In genomic region chr8:125391271-125391670, GRCm38 (mm10) we compare ENCODE assay signal across 12 mouse cellular contexts.
DNase-seq lines count a peak whose midpoint lies in the region; ATAC-seq and TF ChIP-seq lines count a peak whose summit lies in the region.
"Had no signal": no experiment of that assay in that cellular context is flagged by ENCODE, and none has a peak within 500 bp of the region (broad histone marks: within the 10 kb centered on the region; RNA-seq: fewer than 3 reads in every experiment).

No protein-coding gene starts in this region.

- no peaks in the 10 kb centered on the region for H3K36me3 ChIP-seq in neural tube, embryonic 14.5 days (ENCODE audit: control insufficient read depth, insufficient read depth, low read length)
- no peaks in the 10 kb centered on the region for H3K36me3 ChIP-seq in embryonic facial prominence, embryonic 10.5 days (replicated peaks)

- 72% methylated on average over 8 of the region's 8 CpGs for WGBS in neural tube, embryonic 14.5 days
- WGBS in embryonic facial prominence, embryonic 10.5 days: 74% methylated on average over 8 of the region's 8 CpGs

- peak; percentile 71 for ATAC-seq in common myeloid progenitor, adult 5-6 weeks (replicated peaks; ENCODE audit: low read depth, poor library complexity, severe bottlenecking)
- ATAC-seq in neural tube, embryonic 14.5 days (ENCODE audit: low read depth): no peak

- H3K4me1 ChIP-seq in neural tube, embryonic 14.5 days (ENCODE audit: control insufficient read depth, insufficient read depth, low read length): peaks cover 20% of the 10 kb centered on the region; the same call in 1 of the 2 replicates
- H3K4me1 ChIP-seq in embryonic facial prominence, embryonic 10.5 days: peaks cover 30% of the 10 kb centered on the region

- no peak overlapping the region for H3K9ac ChIP-seq in neural tube, embryonic 14.5 days (replicated peaks; ENCODE audit: low read depth, low read length)
- H3K9ac ChIP-seq: lung, embryonic 14.5 days had no signal

- H3K27me3 ChIP-seq in neural tube, embryonic 14.5 days (ENCODE audit: control insufficient read depth, insufficient read depth, low read length): no peaks in the 10 kb centered on the region
- H3K27me3 ChIP-seq in embryonic facial prominence, embryonic 10.5 days (replicated peaks; ENCODE audit: low read depth, poor library complexity, severe bottlenecking): no peaks in the 10 kb centered on the region; the same call in 1 of the 2 replicates

- H3K27ac ChIP-seq in layer of hippocampus, adult 2 months: peak overlapping the region; percentile 82
- peak overlapping the region; percentile 28; the same call in 1 of the 2 replicates for H3K27ac ChIP-seq in neural tube, embryonic 14.5 days (ENCODE audit: low read depth, low read length)
- H3K27ac ChIP-seq in embryonic facial prominence, embryonic 10.5 days (replicated peaks): no peak overlapping the region

- H3K9me3 ChIP-seq in neural tube, embryonic 14.5 days (ENCODE audit: control insufficient read depth, low read length): no peaks in the 10 kb centered on the region
- no peaks in the 10 kb centered on the region for H3K9me3 ChIP-seq in embryonic facial prominence, embryonic 10.5 days

- no peak for TF ChIP-seq CTCF in layer of hippocampus, adult 2 months (conservative IDR thresholded peaks at IDR 0.05)

- no peak for DNase-seq in layer of hippocampus, adult 2 months (ENCODE audit: low spot score in 2 of 2)
- no peak for DNase-seq in layer of hippocampus, postnatal 36 days
- peak; percentile 39 to 50 for DNase-seq in CD8-positive naive resting alpha-beta T cell, adult 2 months (ENCODE audit: low read depth in 2 of 2, low spot score in 2 of 2)
- DNase-seq in urinary bladder, postnatal 10 days (ENCODE audit: low spot score): no peak
- no peak for DNase-seq in ovary, postnatal 14 days (ENCODE audit: low spot score)
- DNase-seq in embryonic facial prominence, embryonic 10.5 days (ENCODE audit: low spot score): no peak
- DNase-seq: cerebellum, adult 2 months; heart, postnatal 14 days; lung, embryonic 14.5 days; right cerebral cortex, postnatal 25 days had no signal

- H3K4me2 ChIP-seq in neural tube, embryonic 14.5 days (ENCODE audit: low read depth, low read length): no peak overlapping the region
- H3K4me2 ChIP-seq: lung, embryonic 14.5 days had no signal

- no peak overlapping the region for H3K4me3 ChIP-seq in layer of hippocampus, adult 2 months
- no peak overlapping the region for H3K4me3 ChIP-seq in neural tube, embryonic 14.5 days (ENCODE audit: low read depth, low read length)
- H3K4me3 ChIP-seq in embryonic facial prominence, embryonic 10.5 days: no peak overlapping the region

Comparison
In these comparisons a context has a peak if more than half of its experiments do, and no peak if none do; other contexts are left out.
1. DNase-seq: peak in CD8-positive naive resting alpha-beta T cell, adult 2 months (2 of 2); none in layer of hippocampus, adult 2 months (0 of 2), layer of hippocampus, postnatal 36 days (0 of 2), urinary bladder, postnatal 10 days (single experiment), ovary, postnatal 14 days (single experiment) and embryonic facial prominence, embryonic 10.5 days (single experiment).